Mouse (Mus musculus) midbrain, embryonic 13.5 days (tissue): Measurements from ENCODE around the gene Tnip1. TPM values are rescaled to one million over a fixed set of nuclear protein-coding genes. Genes with fewer than 3 reads are reported as not detected.
"Not testable (repeated sequence)": the region's sequence is repeated elsewhere in the genome, so short reads cannot be mapped to it uniquely, and the experiment has no call there.

Source experiments
- ATAC-seq: fragments of 200-750 bp; cut with Nextera tagmentation; 2 replicates; pipeline ENCODE4 v1.8.0; 2017; ENCODE audit warnings: mild to moderate bottlenecking, moderate TSS enrichment, moderate library complexity
- H3K27ac ChIP-seq: fragments of 300-500 bp; sonication (generic); 2 replicates; pipeline ENCODE4 v1.5.1; 2015; ENCODE audit warnings: inconsistent platforms, mild to moderate bottlenecking, moderate library complexity
- H3K27me3 ChIP-seq: fragments of 300-500 bp; sonication (generic); 2 replicates; pipeline ENCODE4 v1.6.1; 2015; ENCODE audit warnings: mild to moderate bottlenecking, inconsistent platforms
- H3K36me3 ChIP-seq: fragments of 300-500 bp; sonication (generic); 2 replicates; pipeline ENCODE4 v1.6.1; 2015; ENCODE audit warnings: mild to moderate bottlenecking, inconsistent platforms
- H3K4me1 ChIP-seq: fragments of 300-500 bp; sonication (generic); replicated peaks from 2 replicates; pipeline ENCODE4 v1.6.1; 2015; ENCODE audit warnings: inconsistent platforms
- H3K4me2 ChIP-seq: fragments of 300-500 bp; sonication (generic); replicated peaks from 2 replicates; pipeline ENCODE4 v1.6.1; 2015; ENCODE audit warnings: moderate library complexity, mild to moderate bottlenecking, inconsistent platforms
- H3K4me3 ChIP-seq: fragments of 300-500 bp; sonication (generic); replicated peaks from 2 replicates; pipeline ENCODE4 v1.5.1; 2015; ENCODE audit warnings: mild to moderate bottlenecking, inconsistent platforms
- H3K9ac ChIP-seq: fragments of 300-500 bp; sonication (generic); replicated peaks from 2 replicates; pipeline ENCODE4 v1.6.1; 2015; ENCODE audit warnings: mild to moderate bottlenecking, inconsistent platforms
- H3K9me3 ChIP-seq: fragments of 300-500 bp; sonication (generic); 2 replicates; pipeline ENCODE4 v1.6.1; 2016; ENCODE audit warnings: mild to moderate bottlenecking, inconsistent platforms
- WGBS: fragments of 180-500 bp; shearing (Covaris S2); methylation state at CpG from one replicate; pipeline ENCODE4 v1.1.7; 2015; 5-methylcytosine and 5-hydroxymethylcytosine counted together
- polyA plus RNA-seq: library from polyadenylated mRNA; unstranded; fragments of >200 nt; fragmentation: Nextera tagmentation; extraction: Ambion mirVana; gene quantifications from 2 replicates; pipeline ENCODE4 v1.2.1, GENCODE M21; 2015

The Tnip1 gene
- polyA plus RNA-seq, 1 experiment from 2014 or later: 13.4 TPM

DNA sequence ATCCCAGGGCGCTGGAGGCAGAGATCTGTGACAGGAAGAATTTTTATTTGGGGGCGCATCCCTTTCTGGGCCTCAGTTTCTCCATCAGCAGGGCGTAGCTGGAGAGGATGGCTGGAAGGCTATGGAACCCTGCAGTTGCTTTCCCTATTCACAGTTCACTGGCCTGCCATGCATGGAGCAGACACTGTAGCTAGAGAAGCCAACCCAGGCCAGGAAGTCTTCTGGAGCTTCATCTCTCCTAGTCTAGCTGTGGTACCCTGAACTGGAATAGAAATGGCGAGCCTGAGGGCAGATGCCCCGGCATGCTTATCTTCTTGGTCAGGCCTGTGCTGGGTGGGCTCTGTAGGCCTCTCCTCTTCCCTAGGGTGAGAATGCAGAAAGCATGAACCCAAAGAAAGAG lies 59.4 kb downstream of the Tnip1 start:
- ATAC-seq: no peak

GRCm38 (mm10) chr11:54902333-54903323 lies 60.1 kb downstream of the Tnip1 start, which contains the start of gene Gpx3:
TSS of gene Gpx3 (plus strand) at chr11:54902453.
- ATAC-seq: peak; percentile 92
- Histone ChIP-seq H3K4me2 (peak within 1 kb of the TSS; percentile 81), H3K9ac (peak within 1 kb of the TSS; percentile 65), H3K36me3 (no peaks in the 10 kb centered on the region), H3K4me1 (peaks cover 10% of the 10 kb centered on the region), H3K4me3 (peak within 1 kb of the TSS; percentile 51), H3K27me3 (no peaks in the 10 kb centered on the region), H3K9me3 (no peaks in the 10 kb centered on the region), H3K27ac (no peak within 1 kb of the TSS)
- WGBS: 16% methylated on average over 45 of the region's 45 CpGs

More for the DNA sequence above, 59.4 kb downstream of the Tnip1 start:
- H3K4me3 ChIP-seq: peak overlapping the region; percentile 51
- H3K36me3 ChIP-seq: no peaks in the 10 kb centered on the region
- peak overlapping the region; percentile 81 for H3K4me2 ChIP-seq
- WGBS: 73% methylated on average over 5 of the region's 5 CpGs
- H3K9me3 ChIP-seq: no peaks in the 10 kb centered on the region
- no peaks in the 10 kb centered on the region for H3K27me3 ChIP-seq
- H3K4me1 ChIP-seq: peaks cover 10% of the 10 kb centered on the region
- H3K27ac ChIP-seq: no peak overlapping the region
- H3K9ac ChIP-seq: no peak overlapping the region

DNA sequence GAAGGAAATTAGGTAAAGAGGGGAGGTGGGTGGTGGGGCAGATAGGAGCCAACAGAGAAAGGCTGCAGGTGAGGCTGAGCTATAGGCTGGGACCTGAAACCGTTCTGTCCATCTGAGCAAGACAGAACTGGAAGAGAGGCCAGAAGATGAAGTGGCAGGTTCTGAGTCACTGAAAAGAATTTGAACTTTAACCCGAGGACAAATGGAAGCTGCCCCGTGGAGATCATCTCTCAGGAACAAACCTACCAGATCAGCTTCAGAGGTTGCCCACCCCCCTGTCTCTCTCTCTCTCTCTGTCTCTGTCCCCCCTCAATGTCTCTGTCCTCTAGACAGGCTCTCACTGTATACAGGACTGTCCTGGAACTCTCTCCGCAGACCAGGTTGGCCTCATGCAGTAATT lies 63.1 kb downstream of the Tnip1 start:
- H3K27me3 ChIP-seq: no peaks in the 10 kb centered on the region
- no peak overlapping the region for H3K4me2 ChIP-seq
- no peak for ATAC-seq
- H3K4me3 ChIP-seq: no peak overlapping the region
- WGBS: 82% methylated on average over 4 of the region's 4 CpGs
- H3K9me3 ChIP-seq: no peaks in the 10 kb centered on the region
- no peak overlapping the region for H3K27ac ChIP-seq
- no peaks in the 10 kb centered on the region for H3K36me3 ChIP-seq
- peaks cover 10% of the 10 kb centered on the region for H3K4me1 ChIP-seq
- no peak overlapping the region for H3K9ac ChIP-seq

DNA sequence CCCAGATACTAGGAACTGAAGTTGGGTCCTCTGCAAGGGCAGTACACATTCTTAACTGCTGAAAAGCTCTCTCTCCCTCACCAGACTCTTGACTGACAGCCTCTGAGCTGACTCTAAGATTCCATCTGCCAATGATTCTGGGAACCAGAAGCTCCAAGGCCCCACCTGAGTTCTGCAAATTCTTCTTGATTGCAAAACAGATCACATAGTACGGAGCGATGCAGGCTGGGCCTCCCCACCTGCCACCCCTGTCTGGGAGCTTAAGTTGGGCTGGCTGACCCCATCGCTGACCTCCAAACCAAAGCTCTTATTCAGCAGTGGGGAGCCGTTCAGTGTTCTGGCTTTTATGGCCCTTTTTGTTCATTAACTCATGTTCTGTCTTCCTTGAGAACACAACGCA lies 65.2 kb downstream of the Tnip1 start:
- Histone ChIP-seq H3K27ac (no peak overlapping the region), H3K4me2 (no peak overlapping the region), H3K36me3 (no peaks in the 10 kb centered on the region), H3K4me1 (peaks cover 3% of the 10 kb centered on the region), H3K4me3 (no peak overlapping the region), H3K27me3 (no peaks in the 10 kb centered on the region), H3K9ac (no peak overlapping the region), H3K9me3 (no peaks in the 10 kb centered on the region)
- no peak for ATAC-seq
- 38% methylated on average over 5 of the region's 5 CpGs for WGBS

GRCm38 (mm10) chr11:54896646-54897045 lies 66.1 kb downstream of the Tnip1 start:
- not testable (repeated sequence) for H3K4me3 ChIP-seq, H3K27me3 ChIP-seq, H3K27ac ChIP-seq, H3K36me3 ChIP-seq, H3K4me1 ChIP-seq, H3K9ac ChIP-seq, ATAC-seq, H3K4me2 ChIP-seq, H3K9me3 ChIP-seq
- 94% methylated on average over 3 of the region's 3 CpGs for WGBS

DNA sequence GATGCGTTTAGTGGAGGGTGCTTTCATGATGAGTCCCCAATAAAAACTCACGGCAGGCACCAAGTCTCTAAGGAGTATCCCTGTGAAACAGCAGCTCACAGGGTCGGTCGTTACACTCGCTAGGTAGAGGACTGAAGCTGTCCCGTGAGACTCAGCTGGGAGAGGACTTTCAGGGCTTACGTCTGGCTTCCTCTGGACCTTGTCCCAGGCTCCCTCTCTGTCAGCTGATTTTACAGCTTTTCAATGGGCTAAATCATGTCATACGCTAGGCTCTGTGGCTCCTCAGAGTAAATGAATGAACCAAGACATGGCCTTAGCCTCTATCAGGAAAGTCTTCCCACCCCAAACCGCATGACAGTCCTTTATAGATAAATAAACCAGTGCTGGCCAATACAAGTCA lies 68.1 kb downstream of the Tnip1 start:
- 76% methylated on average over 9 of the region's 9 CpGs for WGBS
- Histone ChIP-seq H3K27me3 (no peaks in the 10 kb centered on the region), H3K9me3 (no peaks in the 10 kb centered on the region), H3K9ac (no peak overlapping the region), H3K27ac (no peak overlapping the region), H3K4me3 (no peak overlapping the region), H3K4me1 (no peaks in the 10 kb centered on the region), H3K36me3 (no peaks in the 10 kb centered on the region), H3K4me2 (no peak overlapping the region)
- ATAC-seq: no peak

DNA sequence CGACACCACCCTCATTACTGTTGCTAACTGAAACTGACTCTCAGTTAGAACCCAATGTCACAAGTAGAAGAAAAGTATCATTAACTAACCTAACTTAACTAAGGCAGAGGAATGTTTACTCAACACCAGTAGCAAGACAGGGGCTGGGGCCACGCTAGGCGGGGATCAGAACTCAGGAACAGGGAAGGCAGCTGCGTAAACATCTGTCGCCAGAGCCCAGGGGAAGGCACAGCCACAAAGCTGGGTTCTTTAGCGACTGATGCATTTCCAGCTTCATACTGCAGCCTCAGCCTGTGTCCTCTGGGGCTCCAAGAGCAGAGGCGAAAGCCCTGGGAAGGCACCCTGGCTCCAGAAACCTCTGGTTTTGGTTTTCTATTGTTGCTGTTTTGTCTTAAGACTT lies 70.6 kb downstream of the Tnip1 start:
- 62% methylated on average over 7 of the region's 7 CpGs for WGBS
- no peaks in the 10 kb centered on the region for H3K4me1 ChIP-seq
- H3K9ac ChIP-seq: no peak overlapping the region
- no peak overlapping the region for H3K4me3 ChIP-seq
- no peak for ATAC-seq
- no peaks in the 10 kb centered on the region for H3K36me3 ChIP-seq
- H3K27me3 ChIP-seq: no peaks in the 10 kb centered on the region
- no peaks in the 10 kb centered on the region for H3K9me3 ChIP-seq
- H3K4me2 ChIP-seq: no peak overlapping the region
- H3K27ac ChIP-seq: no peak overlapping the region

GRCm38 (mm10) chr11:54891341-54891740 lies 71.4 kb downstream of the Tnip1 start:
- 88% methylated on average over 5 of the region's 5 CpGs for WGBS
- ATAC-seq: no peak
- no peaks in the 10 kb centered on the region for H3K4me1 ChIP-seq

DNA sequence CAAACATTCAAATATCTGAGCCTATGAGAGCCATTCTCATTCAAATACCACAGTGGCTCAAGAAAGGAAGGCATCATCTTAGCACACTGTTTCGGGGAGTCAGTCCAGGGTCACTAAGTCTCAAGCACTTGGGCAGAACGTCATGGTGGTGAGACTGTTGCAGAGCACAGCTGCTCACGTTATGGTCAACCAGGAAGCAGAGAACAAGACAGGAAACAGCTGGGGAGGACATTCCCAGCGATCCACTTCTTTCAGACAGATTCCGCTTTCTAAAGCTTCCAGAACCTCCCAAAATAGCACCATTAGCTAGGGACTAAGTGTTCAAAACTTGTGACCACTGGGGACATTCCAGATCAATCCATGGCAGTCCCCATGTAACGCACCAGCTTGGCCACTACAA lies 74.8 kb downstream of the Tnip1 start:
- Histone ChIP-seq H3K27ac (no peak overlapping the region), H3K9ac (no peak overlapping the region), H3K4me2 (no peak overlapping the region), H3K9me3 (no peaks in the 10 kb centered on the region), H3K4me1 (no peaks in the 10 kb centered on the region), H3K27me3 (no peaks in the 10 kb centered on the region), H3K4me3 (no peak overlapping the region), H3K36me3 (no peaks in the 10 kb centered on the region)
- no peak for ATAC-seq
- WGBS: 86% methylated on average over 6 of the region's 6 CpGs

More at GRCm38 (mm10) chr11:54891341-54891740, 71.4 kb downstream of the Tnip1 start:
- H3K27ac ChIP-seq: no peak overlapping the region
- no peak overlapping the region for H3K4me2 ChIP-seq
- no peaks in the 10 kb centered on the region for H3K27me3 ChIP-seq
- no peak overlapping the region for H3K4me3 ChIP-seq
- no peaks in the 10 kb centered on the region for H3K9me3 ChIP-seq
- H3K9ac ChIP-seq: no peak overlapping the region
- H3K36me3 ChIP-seq: no peaks in the 10 kb centered on the region

DNA sequence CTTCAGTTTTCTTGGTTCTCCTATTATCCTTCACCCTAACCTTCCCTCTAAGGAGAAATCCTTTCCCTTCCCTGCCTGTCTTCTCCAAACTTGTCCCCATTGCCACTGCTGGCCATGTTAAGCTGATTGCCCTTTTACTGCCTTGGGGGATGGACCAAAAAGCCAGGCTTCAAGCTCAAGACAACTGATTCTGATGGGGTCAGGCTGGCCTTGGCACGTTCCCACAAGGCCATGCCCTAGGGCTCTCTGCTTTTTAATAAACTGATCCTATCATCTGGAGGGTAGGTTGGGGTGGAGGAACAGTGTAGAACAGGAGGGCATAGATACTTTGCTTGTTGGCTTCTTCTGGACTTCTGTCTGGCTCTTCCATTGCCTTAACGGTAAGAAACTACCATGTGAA lies 77.3 kb downstream of the Tnip1 start:
- 90% methylated on average over 2 of the region's 2 CpGs for WGBS
- ATAC-seq: no peak
- H3K4me3 ChIP-seq: no peak overlapping the region
- H3K9me3 ChIP-seq: no peaks in the 10 kb centered on the region
- peaks cover 6% of the 10 kb centered on the region for H3K4me1 ChIP-seq
- no peaks in the 10 kb centered on the region for H3K27me3 ChIP-seq
- no peaks in the 10 kb centered on the region for H3K36me3 ChIP-seq
- no peak overlapping the region for H3K9ac ChIP-seq
- H3K4me2 ChIP-seq: no peak overlapping the region
- no peak overlapping the region for H3K27ac ChIP-seq

DNA sequence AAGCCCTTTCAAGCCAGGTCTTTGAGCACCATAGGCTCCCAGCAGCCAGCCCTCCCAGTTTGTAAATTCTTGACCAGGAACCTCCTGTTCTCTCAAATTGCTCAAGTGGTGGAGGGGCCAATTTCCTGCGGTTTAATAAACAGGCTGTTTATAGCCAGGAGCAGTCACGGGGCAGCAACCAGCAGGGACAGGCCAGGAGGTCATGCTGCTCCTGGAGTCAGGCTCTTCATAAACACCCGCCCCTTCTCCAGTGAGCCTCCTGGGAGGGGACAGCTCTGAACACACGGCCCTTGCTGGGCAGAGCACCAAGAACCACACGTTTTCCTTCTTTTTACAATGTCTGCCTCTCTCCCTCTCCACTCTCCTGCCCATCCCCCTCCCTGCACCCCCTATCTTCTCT lies 77.8 kb downstream of the Tnip1 start:
- peaks cover 6% of the 10 kb centered on the region for H3K4me1 ChIP-seq
- WGBS: 38% methylated on average over 5 of the region's 5 CpGs
- no peak overlapping the region for H3K4me2 ChIP-seq
- no peak overlapping the region for H3K4me3 ChIP-seq
- no peak for ATAC-seq
- no peaks in the 10 kb centered on the region for H3K27me3 ChIP-seq
- H3K36me3 ChIP-seq: no peaks in the 10 kb centered on the region
- H3K9me3 ChIP-seq: no peaks in the 10 kb centered on the region
- no peak overlapping the region for H3K9ac ChIP-seq
- no peak overlapping the region for H3K27ac ChIP-seq

DNA sequence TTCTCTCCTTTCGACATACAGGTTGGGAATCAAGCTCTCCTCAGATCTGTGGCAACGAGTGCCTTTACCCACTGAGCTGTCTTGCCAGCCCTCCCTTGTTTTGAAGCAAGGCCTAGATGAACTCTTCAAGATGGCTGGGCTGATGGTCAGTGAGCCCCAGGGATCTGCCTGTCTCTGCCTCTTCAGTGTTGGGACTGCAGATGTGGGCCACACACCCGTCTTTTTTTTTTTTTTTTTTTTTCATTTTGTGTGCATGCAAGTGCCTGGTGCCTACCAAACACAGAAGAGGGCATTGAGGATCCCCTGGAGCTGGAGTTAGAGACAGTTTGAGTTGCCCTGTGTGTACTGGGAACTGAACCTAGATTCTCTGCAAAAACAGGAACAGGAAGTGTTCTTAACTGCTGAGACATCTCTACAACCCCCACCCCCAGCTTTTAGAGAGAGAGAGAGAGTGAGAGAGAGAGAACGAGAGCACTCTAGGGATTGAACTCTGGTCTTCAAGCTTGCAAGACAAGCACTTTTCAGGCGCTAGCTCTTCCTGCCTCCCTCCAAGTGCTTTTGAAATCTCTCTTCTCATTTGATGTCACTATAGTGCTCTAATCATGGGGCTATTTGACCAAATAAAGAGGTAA lies 78.4 kb downstream of the Tnip1 start:
- no peak overlapping the region for H3K4me3 ChIP-seq
- WGBS: 75% methylated on average over 5 of the region's 5 CpGs

More for the DNA sequence above, 78.4 kb downstream of the Tnip1 start:
- Histone ChIP-seq H3K27me3 (no peaks in the 10 kb centered on the region), H3K9ac (no peak overlapping the region), H3K4me1 (peaks cover 6% of the 10 kb centered on the region), H3K9me3 (no peaks in the 10 kb centered on the region), H3K27ac (no peak overlapping the region), H3K36me3 (no peaks in the 10 kb centered on the region), H3K4me2 (no peak overlapping the region)
- ATAC-seq: no peak
